Mouse (Mus musculus): Measurements from ENCODE around the gene Crtc2. TPM values are rescaled to one million over a fixed set of nuclear protein-coding genes. Genes with fewer than 3 reads are reported as not detected.

The Crtc2 gene
- polyA plus RNA-seq, 1 experiment from 2014 or later, result 23.6 TPM

GRCm38 (mm10) chr3:90258521-90258920, 4.6 kb downstream of the Crtc2 start:
- Histone ChIP-seq H3K36me3 (peaks cover 66% of the 10 kb centered on the region), H3K4me3 (no peak overlapping the region), H3K9ac (no peak overlapping the region), H3K9me3 (no peaks in the 10 kb centered on the region), H3K4me2 (replicated peaks) (no peak overlapping the region), H3K27me3 (no peaks in the 10 kb centered on the region), H3K4me1 (peaks cover 16% of the 10 kb centered on the region), H3K27ac (no peak overlapping the region)
- 92% methylated on average over 4 of the region's 4 CpGs for WGBS
- no peak for ATAC-seq (ENCODE audit: low FRiP score, low read depth)

GRCm38 (mm10) chr3:90263121-90263771, 9.3 kb downstream of the Crtc2 start:
- ATAC-seq (ENCODE audit: low FRiP score, low read depth), result no peak
- no peak overlapping the region for H3K9ac ChIP-seq
- H3K4me1 ChIP-seq, result peaks cover 14% of the 10 kb centered on the region
- 95% methylated on average over 5 of the region's 5 CpGs for WGBS
- H3K27me3 ChIP-seq, result no peaks in the 10 kb centered on the region
- no peak overlapping the region for H3K4me2 ChIP-seq (replicated peaks)
- no peak overlapping the region for H3K27ac ChIP-seq
- H3K9me3 ChIP-seq, result no peaks in the 10 kb centered on the region
- no peak overlapping the region for H3K4me3 ChIP-seq
- H3K36me3 ChIP-seq, result peaks cover 68% of the 10 kb centered on the region

GRCm38 (mm10) chr3:90264687-90265033, 10.7 kb downstream of the Crtc2 start:
- Histone ChIP-seq H3K4me3 (peak overlapping the region; percentile 75), H3K9ac (0 out of 2 replicates have a peak overlapping the region, but pooled peaks have one; percentile 87), H3K27ac (peak overlapping the region; percentile 97), H3K36me3 (peaks cover 66% of the 10 kb centered on the region), H3K9me3 (no peaks in the 10 kb centered on the region), H3K4me1 (peaks cover 14% of the 10 kb centered on the region), H3K4me2 (replicated peaks) (peak overlapping the region; percentile 88), H3K27me3 (no peaks in the 10 kb centered on the region)
- no peak for ATAC-seq (ENCODE audit: low FRiP score, low read depth)
- WGBS, result 36% methylated on average over 10 of the region's 10 CpGs

- Histone ChIP-seq H3K4me1 (peaks cover 14% of the 10 kb centered on the region), H3K4me3 (peak within 1 kb of the TSS; percentile 75), H3K4me2 (replicated peaks) (peak within 1 kb of the TSS; percentile 88), H3K36me3 (peaks cover 63% of the 10 kb centered on the region), H3K9ac (peak within 1 kb of the TSS; percentile 87), H3K9me3 (no peaks in the 10 kb centered on the region), H3K27me3 (no peaks in the 10 kb centered on the region), H3K27ac (peak within 1 kb of the TSS; percentile 97)
- WGBS, result under 1% methylated on average over 85 of the region's 87 CpGs
- ATAC-seq (ENCODE audit: low FRiP score, low read depth), result peak; percentile 89
Measured at GRCm38 (mm10) chr3:90265034-90265931, 11.3 kb downstream of the Crtc2 start, which contains the start of gene Dennd4b. Gene Dennd4b (plus strand): TSS chr3:90265185.

- Histone ChIP-seq H3K9me3 (no peaks in the 10 kb centered on the region), H3K4me2 (replicated peaks) (peak overlapping the region; percentile 88), H3K4me3 (peak overlapping the region; percentile 75), H3K27ac (peak overlapping the region; percentile 97), H3K27me3 (no peaks in the 10 kb centered on the region), H3K9ac (peak overlapping the region; percentile 87), H3K36me3 (peaks cover 63% of the 10 kb centered on the region), H3K4me1 (peaks cover 14% of the 10 kb centered on the region)
- WGBS, result 24% methylated on average over 16 of the region's 16 CpGs
- ATAC-seq (ENCODE audit: low FRiP score, low read depth), result peak; percentile 50
Measured at GRCm38 (mm10) chr3:90265932-90266741, 12.2 kb downstream of the Crtc2 start.

- no peaks in the 10 kb centered on the region for H3K27me3 ChIP-seq
- peak overlapping the region; percentile 88 for H3K4me2 ChIP-seq (replicated peaks)
- 93% methylated on average over 20 of the region's 20 CpGs for WGBS
- no peak overlapping the region for H3K27ac ChIP-seq
- no peak overlapping the region; the same call in 1 of the 2 replicates for H3K9ac ChIP-seq
- ATAC-seq (ENCODE audit: low FRiP score, low read depth), result no peak
- no peaks in the 10 kb centered on the region for H3K9me3 ChIP-seq
- H3K36me3 ChIP-seq, result peaks cover 62% of the 10 kb centered on the region
- H3K4me1 ChIP-seq, result peaks cover 14% of the 10 kb centered on the region
- H3K4me3 ChIP-seq, result peak overlapping the region; percentile 75; the same call in 1 of the 2 replicates
Measured at GRCm38 (mm10) chr3:90266901-90267775, 13.2 kb downstream of the Crtc2 start.

GRCm38 (mm10) chr3:90268190-90268589, 14.2 kb downstream of the Crtc2 start:
- Histone ChIP-seq H3K4me1 (peaks cover 14% of the 10 kb centered on the region), H3K4me3 (no peak overlapping the region), H3K27ac (no peak overlapping the region), H3K36me3 (peaks cover 62% of the 10 kb centered on the region), H3K9ac (no peak overlapping the region), H3K27me3 (no peaks in the 10 kb centered on the region), H3K4me2 (replicated peaks) (no peak overlapping the region), H3K9me3 (no peaks in the 10 kb centered on the region)
- ATAC-seq (ENCODE audit: low FRiP score, low read depth), result no peak
- 96% methylated on average over 11 of the region's 11 CpGs for WGBS

- H3K27ac ChIP-seq, result no peak overlapping the region
- ATAC-seq (ENCODE audit: low FRiP score, low read depth), result no peak
- H3K36me3 ChIP-seq, result peaks cover 63% of the 10 kb centered on the region
- no peak overlapping the region for H3K4me2 ChIP-seq (replicated peaks)
- WGBS, result 91% methylated on average over 16 of the region's 16 CpGs
- no peak overlapping the region for H3K4me3 ChIP-seq
- H3K9ac ChIP-seq, result no peak overlapping the region
- peaks cover 14% of the 10 kb centered on the region for H3K4me1 ChIP-seq
- no peaks in the 10 kb centered on the region for H3K27me3 ChIP-seq
- H3K9me3 ChIP-seq, result no peaks in the 10 kb centered on the region
Measured at GRCm38 (mm10) chr3:90268971-90269370, 15.0 kb downstream of the Crtc2 start.

- H3K36me3 ChIP-seq, result peaks cover 74% of the 10 kb centered on the region
- H3K4me3 ChIP-seq, result no peak overlapping the region
- H3K9ac ChIP-seq, result no peak overlapping the region
- H3K27me3 ChIP-seq, result no peaks in the 10 kb centered on the region
- peaks cover 12% of the 10 kb centered on the region for H3K4me1 ChIP-seq
- H3K9me3 ChIP-seq, result no peaks in the 10 kb centered on the region
- no peak overlapping the region for H3K4me2 ChIP-seq (replicated peaks)
- no peak for ATAC-seq (ENCODE audit: low FRiP score, low read depth)
- H3K27ac ChIP-seq, result no peak overlapping the region
- 94% methylated on average over 8 of the region's 8 CpGs for WGBS
Measured at GRCm38 (mm10) chr3:90270784-90271183, 16.8 kb downstream of the Crtc2 start.

GRCm38 (mm10) chr3:90272170-90272569, 18.2 kb downstream of the Crtc2 start:
- Histone ChIP-seq H3K36me3 (peaks cover 87% of the 10 kb centered on the region), H3K4me1 (no peaks in the 10 kb centered on the region), H3K9ac (no peak overlapping the region), H3K9me3 (no peaks in the 10 kb centered on the region), H3K27ac (no peak overlapping the region), H3K27me3 (no peaks in the 10 kb centered on the region), H3K4me2 (replicated peaks) (no peak overlapping the region), H3K4me3 (no peak overlapping the region)
- WGBS, result 71% methylated on average over 9 of the region's 9 CpGs
- ATAC-seq (ENCODE audit: low FRiP score, low read depth), result no peak

GRCm38 (mm10) chr3:90273855-90274254, 19.9 kb downstream of the Crtc2 start:
- Histone ChIP-seq H3K4me1 (no peaks in the 10 kb centered on the region), H3K36me3 (peaks cover 89% of the 10 kb centered on the region), H3K27me3 (no peaks in the 10 kb centered on the region), H3K4me2 (replicated peaks) (no peak overlapping the region), H3K9me3 (no peaks in the 10 kb centered on the region), H3K9ac (no peak overlapping the region), H3K4me3 (no peak overlapping the region), H3K27ac (no peak overlapping the region)
- no peak for ATAC-seq (ENCODE audit: low FRiP score, low read depth)
- WGBS, result 93% methylated on average over 22 of the region's 22 CpGs
